Mouse (Mus musculus) mesoderm, embryonic 11.5 days (tissue): ENCODE measurements around the gene Thada.

Source experiments
- DNase-seq: peaks from one replicate; pipeline ENCODE4 v3.0.0-alpha.2; 2012; ENCODE audit warnings: low read depth, low spot score

The Thada gene

DNA sequence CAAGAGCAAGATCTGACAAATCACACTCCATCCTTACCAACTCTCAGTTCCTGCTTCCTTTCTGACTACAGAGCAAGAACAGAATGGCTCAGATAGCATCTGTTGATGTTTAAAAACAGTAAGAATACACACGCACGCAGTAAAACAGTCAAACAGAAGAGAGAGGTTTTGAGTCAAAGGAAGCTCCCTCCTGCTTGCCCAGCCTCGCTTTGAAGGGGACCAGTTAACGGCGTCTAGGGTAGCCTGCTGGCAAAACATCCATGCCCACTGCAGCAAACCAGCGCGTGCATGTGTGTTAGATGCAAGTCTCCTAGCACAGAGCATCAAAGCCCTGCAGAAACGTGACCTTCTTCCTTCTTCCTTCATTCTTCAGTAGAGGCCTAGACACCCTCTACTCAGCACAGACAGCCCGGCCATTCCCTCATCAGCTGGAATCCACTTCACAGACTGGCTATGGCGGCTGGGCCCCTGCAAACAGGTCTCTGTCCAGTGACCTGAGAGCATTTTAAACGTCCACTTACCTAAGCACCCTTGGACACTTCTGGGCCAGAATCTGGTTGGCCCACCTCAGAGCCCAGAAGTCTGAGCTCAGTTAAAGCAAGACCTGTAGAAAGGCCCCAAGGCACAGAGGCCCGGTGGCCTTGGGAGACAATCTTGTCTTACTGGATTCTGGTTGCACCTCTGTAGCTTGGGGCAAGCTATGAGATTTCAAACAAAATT, 302.8 kb downstream of the Thada start:
- no peak for DNase-seq

DNA sequence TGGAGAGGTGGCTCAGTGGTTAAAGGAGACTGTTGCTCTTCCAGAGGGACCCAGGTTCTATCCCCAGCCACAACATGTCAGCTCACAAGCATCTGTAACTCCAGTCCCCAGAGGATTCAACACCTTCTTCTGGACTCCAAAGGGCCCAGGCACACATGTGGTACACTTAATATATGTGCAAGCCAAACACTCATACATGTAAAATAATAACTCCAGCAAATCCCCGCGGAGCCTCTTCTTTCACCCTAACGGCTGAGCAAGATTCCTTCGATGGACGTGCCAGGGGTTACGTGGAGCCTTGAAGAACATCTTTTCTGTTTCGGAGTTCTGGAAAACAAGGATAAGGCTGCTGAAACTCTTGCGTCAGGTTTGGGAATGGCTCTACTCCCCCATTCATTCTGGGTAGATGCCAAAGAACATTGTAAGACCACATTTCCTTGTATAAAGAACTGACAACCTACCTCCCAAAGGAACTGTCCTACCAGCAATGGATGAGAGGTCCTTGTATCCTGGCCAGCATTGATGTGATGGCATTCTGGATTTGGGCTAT, 303.7 kb downstream of the Thada start:
- DNase-seq = no peak

DNA sequence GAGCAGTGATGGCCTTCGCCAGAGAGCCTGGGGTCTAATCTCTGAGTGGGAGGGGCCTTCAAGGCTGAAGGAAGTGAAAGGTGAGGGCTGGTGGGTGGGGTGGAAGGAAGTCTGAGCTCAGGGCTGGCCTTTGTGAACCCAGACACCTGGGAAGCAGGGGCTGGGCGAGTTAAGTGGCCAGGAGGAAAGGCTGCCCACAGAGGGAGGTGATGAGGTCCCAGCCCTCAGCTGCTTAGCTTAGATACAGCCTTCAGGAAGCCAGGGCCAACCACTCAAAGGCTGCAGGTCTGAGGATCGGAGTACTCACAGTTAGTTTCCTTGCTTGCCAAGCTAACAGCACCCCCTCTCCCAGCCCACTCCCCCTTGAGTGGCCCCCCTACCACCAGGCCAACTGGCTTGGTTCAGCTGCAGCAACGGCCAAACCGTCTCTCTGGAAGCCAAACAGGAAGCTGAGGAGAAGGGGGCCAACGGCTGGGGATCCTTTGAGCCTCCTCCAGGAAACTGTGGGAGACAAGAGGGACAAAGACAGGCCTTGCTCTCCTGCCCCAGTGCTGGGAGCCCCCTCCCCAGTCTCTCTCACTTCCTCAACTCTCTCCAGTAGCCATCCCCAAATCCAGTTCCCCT, 304.7 kb downstream of the Thada start:
- no peak for DNase-seq

DNA sequence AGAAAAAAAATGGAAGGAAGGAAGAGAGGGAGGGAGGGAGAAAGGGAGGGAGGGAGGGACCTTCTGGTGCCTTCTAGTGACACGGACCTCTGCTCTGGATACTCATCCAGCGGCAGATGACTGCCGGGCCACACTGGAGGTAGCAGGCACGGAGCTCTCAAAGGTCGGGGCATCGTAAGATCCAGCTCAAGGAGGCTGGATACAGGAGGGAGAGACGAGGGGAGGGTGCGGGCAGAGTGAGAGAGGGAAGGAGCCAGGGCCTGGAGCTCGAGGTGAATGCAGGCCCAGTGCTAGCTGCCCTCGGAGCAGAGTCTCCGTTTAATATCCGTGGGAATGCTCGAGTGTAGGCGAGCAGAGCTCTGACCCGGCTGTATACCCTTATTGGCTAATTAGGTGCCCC, 307.1 kb downstream of the Thada start:
- no peak for DNase-seq

DNA sequence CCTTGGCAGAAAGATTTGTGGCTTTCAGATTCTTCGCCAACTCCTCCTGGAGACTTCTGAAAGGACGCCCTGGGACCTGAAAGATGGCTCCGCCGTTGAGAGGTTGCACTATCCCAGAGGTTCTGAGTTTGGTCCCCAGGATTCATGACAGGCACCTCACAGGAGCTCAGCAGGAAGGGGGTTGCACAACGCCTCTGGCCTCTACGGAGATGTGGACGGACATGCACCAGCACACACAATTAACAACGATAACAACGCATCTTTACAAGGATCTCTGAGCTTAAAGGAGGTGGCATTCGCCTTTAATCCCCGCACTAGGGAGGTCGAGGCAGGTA, 307.6 kb downstream of the Thada start:
- no peak for DNase-seq

DNA sequence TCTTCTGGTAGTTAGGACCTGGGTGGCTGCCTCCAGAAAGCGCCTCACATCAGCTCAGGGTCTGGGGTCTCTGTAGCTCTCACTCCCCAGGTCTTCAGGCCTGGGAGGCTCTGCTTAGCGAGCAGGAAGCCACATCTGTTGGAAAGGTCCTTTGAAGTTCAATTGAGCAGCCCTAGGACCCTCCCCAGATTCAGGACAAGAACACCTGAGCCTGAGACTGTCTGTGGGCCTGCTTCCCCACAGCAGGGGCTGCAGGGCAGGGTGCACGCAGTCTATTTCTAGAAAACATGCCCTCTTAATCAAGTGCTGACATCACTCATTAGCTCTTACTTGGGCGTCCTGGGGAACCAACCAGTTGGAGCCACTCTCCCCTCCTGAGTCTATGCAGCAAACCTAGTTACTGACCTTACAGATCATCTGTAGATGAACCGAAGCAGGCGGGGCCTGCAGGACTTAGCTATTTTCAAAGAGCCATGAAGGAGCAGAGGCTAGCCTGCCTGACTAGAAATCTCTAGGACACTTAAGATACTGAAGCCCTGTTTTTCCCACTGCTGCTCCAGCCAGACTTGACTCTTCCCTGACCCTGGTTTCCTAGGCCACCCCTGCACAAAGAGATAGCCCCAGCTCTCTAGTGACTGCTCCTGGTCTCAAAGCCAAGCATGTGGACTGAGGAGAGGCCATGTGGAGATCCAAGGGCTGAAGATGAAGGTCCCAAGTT, 308.1 kb downstream of the Thada start:
- DNase-seq = no peak

DNA sequence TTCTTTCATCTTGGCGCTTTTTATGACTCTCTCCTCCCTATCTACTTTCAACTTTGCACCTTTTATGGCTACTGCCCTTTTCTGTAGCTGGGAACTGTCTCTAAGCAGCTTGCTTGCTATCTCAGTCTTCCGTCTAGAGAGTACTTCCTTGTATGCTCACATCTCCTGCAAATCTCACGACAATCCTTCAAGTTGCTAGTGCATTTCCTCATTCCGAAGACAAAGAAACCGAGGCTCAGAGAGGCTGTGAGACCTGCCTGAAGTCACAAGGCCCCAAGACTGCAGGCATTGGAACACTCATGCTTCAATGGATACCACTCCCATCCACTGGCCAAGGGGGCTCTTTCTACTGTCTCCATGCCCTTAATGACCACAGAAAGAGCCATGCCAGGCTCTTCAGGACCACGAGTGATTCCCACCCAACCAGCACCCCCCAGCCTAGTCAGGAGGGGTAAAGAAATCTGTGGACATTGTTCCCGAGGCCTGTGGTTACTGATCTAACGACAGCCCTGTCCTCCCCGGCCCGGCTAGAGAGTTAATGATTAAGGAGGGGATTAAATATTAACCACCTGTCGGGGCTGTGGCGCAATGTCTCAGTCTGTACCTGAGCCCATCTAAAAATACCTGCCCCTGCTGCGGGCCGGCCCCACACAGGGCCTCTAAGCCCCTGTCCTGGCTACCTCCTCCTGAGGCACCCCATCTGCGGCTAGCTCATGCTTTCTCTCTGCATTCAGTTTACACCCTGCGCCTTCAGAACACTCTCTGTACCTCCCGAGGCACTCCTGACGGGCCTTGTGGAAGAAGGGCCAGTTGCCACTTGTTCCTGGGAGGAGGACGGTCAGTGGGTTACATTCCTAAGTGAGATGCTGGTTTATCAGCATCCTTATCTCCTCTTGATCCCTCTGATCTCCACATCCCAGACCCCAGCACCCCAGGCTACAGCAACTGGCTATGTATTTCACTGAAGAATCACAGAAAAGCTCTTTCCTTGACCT, 309.0 kb downstream of the Thada start:
- DNase-seq = no peak

DNA sequence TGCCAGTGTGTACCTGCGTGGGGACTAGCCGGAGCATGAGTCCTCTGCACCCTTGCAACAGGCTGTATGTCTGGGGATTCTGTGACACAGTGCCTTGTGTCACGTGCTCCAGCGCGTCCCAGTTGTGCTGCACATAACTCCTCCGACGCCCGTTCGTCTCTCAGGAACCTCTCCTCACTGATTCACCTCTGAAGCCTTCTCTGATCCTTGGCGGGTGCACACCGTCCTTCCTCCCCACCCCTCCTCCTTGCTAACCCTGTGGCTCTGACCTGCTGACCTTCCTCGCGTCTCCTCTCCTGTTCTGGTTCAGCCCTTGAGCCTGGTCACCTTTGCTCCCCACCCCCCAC, 309.8 kb downstream of the Thada start:
- no peak for DNase-seq

DNA sequence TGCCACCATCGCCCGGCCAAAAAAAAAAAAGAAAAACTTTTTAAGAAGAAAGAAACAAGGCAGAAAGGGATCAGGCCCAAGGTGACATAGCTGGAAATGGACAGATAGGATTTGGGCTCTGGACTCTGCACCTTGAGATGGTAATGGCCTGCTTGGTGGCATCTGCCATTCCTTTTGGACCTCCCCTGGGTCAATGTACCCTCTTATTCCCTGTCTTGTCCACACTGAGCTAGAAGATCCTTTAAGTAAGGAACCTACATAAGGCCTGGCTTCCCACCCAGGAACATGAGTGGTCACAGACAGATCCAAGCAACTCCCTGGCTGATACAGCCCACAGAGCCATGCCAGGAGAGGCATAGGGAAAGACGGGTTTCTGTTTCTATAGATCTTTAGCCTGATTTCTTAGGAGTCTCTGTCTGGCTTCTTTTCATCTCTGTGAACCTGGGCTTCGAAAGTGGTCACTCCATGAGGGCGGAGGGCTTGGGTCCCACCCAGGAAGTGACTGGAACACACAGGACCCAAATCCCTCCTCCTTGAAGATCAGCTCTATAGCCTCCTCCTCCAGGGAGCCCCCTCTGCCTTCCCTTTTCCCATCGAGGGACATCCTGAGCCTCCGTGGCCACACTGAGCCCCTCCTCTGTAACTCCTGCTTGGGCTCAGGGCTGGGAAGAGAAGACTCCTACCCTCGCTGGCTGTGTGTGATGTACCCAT, 310.3 kb downstream of the Thada start:
- DNase-seq = no peak

DNA sequence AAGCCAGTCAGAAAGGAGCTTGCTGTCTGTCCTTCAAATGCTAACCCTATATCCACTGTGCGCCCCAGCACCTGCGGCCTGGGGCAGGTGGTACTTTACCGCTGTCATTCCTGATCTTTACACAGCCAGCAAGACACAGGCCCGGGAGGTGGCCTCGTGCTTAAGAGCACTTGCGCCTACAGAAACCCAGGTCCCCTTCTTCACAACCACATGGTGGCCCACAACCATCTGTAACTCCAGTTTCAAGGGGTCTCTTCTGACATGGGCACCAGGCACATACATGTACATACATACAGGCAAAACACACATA, 311.0 kb downstream of the Thada start:
- DNase-seq = no peak

DNA sequence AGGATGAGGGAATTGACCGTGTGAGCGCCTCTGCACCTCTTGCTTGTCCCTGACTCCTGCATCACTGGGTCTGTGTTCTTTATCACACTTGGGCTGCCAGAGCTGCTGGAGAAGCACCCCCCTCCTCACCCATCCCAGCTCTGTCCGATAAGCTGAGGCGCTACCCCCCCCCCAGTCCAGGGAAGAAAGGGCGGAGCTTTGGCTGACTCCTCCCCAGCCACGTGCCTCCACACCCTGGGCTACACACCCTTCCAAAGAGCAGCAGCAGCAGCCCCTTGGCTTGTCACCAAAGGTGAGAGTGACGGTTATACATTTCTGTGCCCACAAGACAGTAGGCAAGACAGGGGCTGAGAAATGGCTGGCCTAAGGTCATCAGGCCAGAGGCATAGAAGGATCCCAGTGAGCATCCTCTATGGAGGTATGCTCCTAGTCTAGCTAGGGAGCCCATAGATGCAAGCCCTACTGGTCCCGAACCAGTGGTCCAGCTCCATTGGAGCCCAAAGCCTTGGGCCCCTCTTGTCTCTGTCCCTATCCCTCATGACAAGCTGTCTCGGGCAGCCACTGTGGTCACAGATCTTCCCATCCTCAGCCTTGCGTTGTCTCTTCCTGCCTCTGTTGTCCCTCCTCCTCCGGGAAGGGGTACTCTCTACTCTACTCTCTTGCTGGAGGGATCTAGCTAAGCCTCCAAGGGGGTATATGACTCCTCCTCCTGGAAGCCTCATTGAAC, 311.5 kb downstream of the Thada start:
- DNase-seq = no peak

DNA sequence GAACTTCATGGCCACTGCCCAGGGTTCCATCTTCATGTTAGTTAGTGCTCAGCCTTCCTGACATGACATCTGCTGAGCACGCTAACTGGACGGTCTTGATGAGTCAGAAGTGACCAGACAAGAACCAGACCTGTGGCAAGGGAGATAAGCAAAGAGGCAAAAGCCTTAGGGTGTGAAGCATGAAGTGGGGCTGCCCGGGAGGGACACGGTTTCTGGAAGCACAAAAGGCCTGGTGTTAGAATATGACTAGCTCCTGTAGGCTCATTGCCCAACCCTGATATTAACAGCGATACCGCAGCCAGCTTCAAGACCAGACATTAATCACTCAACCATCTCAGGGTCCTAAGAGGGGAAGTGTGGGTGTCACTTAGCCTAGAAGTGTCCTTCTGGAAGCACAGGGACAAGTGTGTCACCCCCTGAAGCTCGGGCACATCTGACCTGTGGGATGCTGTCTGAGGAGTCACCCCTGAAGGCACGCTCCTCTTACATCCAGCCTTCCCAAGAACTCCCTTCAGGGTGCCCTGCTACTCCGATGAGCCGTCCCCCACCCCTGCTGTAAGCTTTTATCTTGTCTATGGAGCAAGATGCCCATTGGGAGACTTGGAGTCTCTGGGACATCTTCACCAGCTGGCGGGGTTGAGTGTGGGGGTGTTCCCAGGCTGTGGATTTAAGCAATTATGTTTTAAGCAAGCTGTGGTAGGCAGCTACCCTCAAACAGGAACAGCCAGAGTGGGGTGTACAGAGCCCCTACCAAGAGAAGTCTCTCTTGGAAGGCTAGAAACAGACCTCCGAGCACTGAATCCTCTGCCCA, 312.8 kb downstream of the Thada start:
- no peak for DNase-seq

DNA sequence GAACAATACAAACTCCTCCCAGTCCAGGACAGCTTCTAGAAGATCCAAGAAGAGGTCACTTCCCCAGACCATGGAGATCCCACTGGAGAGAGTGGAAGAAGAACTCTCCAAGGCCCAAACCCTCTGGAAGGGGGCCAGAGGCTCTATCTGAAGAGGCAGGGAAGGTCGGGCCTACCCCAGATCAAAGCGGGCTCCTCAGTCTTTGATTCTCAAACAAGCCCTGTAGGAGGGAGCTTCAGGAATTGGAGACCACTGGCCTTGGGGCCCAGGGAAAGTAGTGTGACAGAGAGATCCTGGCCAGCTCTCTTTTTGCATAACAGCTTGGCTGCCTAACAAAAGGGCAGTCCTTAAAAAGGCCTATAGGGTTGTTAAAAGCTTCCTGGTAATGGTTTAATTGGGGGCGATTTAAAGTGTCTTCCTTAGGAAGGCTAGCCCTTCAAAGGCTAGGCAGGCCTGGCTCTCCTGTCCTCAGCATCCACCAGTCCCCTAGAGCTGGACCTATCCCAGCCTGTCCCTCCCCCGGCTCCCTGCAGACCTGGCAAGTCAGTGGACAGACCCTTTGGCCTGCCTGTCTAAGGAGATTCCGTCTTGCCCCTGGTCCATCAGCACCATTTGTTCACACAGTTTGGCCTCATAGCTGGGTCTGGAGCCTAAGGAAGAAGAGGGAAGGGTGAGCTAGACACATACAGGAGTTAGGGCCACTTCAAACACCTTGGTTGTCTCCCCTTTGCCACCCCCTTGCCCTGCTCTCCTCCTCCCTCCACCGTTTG, 313.6 kb downstream of the Thada start:
- no peak for DNase-seq

DNA sequence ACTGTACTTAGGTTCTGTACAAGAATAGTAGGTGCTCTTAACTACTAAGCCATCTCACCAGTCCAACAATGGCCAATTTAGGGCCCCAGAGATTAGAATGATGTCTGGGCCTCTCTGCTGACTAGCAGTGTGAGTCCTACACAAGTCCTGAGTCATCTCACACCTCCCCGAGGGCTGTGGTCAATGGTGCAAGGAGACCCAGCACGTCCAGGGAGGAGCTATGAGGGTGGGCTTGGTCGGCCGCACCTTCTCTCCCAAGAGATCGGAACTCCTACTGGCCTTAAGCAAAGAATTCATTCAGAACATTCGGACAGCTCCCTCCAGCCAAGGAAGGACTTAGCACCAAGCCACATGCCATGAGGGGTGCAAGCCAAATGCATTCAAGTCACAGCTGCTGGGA, 314.7 kb downstream of the Thada start:
- DNase-seq = no peak

DNA sequence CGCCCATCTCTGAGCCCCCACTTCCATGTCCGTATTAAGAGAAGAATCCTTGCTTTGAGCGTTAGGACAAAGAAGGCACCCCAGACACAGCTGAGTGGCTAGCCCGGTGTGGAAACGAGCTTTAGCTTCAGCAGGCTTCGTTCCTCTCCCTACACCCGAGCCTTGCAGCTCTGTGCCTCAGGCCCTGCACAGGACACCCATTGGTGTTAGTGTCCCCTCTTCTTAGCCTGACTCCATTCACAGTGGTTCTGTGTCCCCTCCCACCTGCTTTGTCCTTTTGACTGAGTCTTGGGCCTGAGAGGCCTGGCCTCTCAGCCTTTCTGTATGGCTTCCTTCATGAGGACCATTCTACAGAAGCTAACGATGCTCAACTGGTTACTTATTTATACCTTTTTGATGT, 315.7 kb downstream of the Thada start:
- no peak for DNase-seq

DNA sequence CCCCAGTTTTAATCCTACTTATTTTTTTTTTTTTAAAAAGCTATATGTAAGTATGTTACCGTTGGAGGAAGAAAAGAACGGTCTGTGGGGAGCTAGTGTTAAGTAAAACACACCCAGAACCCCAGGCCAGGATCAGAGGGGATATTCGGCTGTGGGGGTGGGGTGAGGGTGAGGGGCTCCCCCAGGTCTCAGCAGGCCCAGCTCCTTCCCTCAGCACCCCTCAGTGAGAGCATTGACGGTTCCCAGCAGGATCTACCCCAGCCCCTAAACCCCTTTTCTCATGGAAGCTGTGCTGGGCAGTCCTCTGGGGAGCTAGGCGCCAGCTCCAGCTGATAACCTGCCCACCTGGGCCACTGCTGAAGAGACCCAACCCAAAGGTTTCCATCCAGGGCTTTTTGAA, 316.4 kb downstream of the Thada start:
- no peak for DNase-seq

DNA sequence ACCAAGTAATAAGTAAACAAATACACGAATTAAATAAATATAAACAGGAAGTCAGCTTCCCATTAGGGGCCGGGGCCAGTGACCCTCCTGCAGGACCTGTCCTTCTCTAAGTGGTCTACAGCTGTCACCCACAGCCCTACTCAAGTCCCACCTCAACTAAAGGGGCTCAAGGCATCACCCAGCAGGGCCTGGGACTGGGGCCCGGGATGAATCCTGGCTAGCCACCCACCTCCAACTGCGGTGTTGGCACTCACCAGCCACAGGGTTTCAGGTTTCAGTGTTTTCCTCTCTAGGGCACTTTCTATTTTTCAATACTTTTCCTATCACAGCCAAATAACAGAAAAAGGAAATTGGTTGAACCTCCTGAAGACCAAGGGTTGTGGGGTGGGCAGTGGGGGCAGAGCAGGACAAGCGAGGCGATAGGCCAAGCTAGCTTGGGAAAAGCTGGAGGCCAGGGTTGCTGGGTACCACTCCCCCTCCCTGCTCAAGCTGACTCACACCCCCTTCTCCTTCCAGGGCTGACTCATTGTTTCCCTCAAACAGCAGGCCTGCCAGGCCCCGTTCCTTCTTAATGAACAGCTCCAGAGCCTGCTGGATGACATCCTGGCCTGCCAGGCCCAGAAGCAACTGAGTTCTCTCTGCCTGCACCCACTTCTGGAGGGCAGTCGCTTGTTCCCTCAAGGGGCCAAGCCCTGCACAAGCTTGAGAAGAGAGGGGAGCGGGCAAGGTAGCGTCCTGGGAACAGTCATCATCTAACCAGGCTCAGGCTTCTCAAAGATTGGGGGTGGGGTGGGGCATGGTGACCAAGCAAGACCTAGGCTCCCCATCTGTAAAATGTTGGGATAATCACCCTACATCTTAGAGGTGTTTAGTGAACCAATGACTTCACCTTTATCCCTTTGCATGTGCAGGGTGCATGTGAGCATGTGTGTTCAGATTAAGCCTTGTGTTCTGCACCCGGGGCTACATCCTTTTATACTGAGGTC, 317.2 kb downstream of the Thada start:
- no peak for DNase-seq
